Mouse (Mus musculus): ENCODE measurements around the gene Skint6.
"Not testable (repeated sequence)": the region's sequence is repeated elsewhere in the genome, so short reads cannot be mapped to it uniquely, and the experiment has no call there.

The Skint6 gene

DNA sequence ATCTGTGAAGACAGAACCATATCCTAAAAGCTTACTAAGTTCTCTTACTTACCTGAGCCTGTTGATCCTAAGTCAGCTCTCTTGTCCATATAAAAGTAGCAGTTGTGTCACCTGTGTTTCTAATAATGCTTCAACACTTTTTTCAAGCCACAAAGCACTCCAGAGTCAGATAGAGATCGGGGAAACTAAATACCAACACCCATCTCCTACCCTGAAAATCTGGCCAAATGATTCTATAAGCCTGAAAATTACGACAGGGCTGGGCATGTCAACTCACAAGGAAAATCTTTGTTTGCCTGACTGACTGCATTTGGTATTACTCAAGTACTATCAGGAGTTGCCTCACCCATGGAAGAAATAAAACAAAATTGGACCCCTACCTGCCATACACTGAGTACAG, at the start of gene Skint6:
Skint6 (minus strand) TSS at position 101 of the 400 bp plus-strand sequence.
- no peak for DNase-seq (ENCODE audit: low spot score in 2 of 2)

- DNase-seq (ENCODE audit: low spot score in 2 of 2), result no peak
Observed at GRCm38 (mm10) chr4:113320911-113321310, 34.1 kb upstream of the Skint6 start.

- no peak for DNase-seq (ENCODE audit: low spot score in 2 of 2)
Observed at GRCm38 (mm10) chr4:113301773-113302473, 15.2 kb upstream of the Skint6 start.

DNA sequence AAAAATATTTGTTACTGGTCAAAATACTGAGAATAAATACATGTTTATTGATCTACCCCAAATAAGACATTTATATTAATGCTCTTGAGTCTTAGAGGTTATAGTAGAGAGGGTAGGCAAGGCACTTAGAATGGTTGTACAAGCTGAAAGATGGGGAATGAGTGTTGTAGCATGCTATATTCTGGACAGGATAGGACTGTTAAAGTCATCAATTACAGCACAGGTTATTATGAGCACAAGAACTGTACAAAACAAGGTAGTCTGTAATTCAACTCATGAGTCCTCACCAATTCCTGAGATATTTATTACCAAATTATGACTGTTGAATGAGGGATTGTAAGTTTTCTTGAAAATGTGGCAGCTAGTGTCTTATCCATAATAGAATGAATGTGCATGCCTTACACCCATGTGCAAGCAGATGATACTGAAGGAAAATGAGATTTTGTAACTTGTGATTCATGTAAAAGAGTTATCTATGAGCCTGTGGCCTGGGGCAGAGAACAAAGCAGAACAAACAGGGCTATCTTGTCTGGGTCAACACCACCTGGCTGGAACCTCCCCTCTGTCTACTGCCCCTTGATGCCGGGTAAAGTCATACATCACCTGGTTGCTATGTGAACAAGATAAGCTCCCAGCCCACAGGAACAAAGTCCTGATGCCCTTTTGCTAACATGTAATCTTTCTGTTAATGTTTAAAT, 23.3 kb downstream of the Skint6 start:
- no peak for DNase-seq (ENCODE audit: low spot score in 2 of 2)

DNA sequence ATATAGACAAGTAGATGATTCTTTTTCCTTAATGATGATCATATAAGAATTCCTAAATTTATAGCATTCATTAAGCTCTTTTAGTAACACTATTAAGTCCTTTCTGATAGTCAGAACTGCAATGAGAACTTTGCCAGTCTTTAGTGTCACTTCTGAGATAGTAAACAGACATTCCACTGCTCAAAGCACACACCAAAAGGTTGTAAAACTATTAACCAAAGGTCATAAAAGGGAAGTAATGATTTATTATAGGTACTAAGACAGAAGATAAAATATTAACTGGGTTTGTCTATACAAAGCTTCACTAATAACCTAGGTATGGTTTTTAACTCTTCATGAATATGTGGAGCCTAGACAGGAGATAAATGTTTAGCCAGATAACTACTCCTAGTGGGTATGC, 41.0 kb downstream of the Skint6 start:
- DNase-seq (ENCODE audit: low spot score in 2 of 2), result no peak

GRCm38 (mm10) chr4:113067621-113068020, 219.2 kb downstream of the Skint6 start:
- DNase-seq (ENCODE audit: low spot score in 2 of 2), result no peak

GRCm38 (mm10) chr4:112979160-112979559, 307.6 kb downstream of the Skint6 start:
- DNase-seq (ENCODE audit: low spot score in 2 of 2), result not testable (repeated sequence)

GRCm38 (mm10) chr4:112790646-112791045, 496.1 kb downstream of the Skint6 start:
- no peak for DNase-seq (ENCODE audit: low spot score in 2 of 2)

DNA sequence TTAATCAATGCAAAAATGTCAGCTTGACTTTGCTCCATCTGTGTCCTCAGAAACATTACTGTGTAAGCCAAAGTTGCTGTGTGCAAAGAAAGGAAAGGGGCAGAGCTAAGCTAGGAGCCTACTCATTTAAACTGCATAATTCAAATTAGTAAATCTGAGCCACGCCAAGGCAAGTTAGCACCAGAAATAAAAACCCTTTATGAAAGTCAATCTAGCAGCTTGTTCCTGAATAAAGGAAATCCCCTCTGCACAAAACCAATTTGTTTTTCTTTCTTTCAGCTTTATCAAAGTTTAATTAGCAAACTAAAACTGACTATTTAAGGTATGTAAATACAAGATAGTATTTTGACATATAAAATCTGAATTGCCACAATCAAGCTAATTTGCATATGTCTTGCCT, 512.0 kb downstream of the Skint6 start, which contains the start of gene Skint10:
Skint10 (minus strand) TSS at position 101 of the 400 bp plus-strand sequence.
- no peak for DNase-seq (ENCODE audit: low spot score in 2 of 2)

All from right cerebral cortex, adult 2 months (tissue).